Mouse (Mus musculus) intestine, postnatal 0 days (tissue): Measurements from ENCODE around the gene Rtl1. TPM values are rescaled to one million over a fixed set of nuclear protein-coding genes. Genes with fewer than 3 reads are reported as not detected.

ENCODE experiments used
- ATAC-seq: fragments of 200-750 bp; cut with Nextera tagmentation; 2 replicates; pipeline ENCODE4 v1.8.0; 2017; ENCODE audit warnings: mild to moderate bottlenecking, moderate TSS enrichment, moderate library complexity
- H3K27ac ChIP-seq: fragments of 300-500 bp; sonication (generic); 2 replicates; pipeline ENCODE4 v1.5.1; 2014; ENCODE audit warnings: mild to moderate bottlenecking, low read depth, low read length, moderate library complexity
- H3K27me3 ChIP-seq: fragments of 300-500 bp; sonication (generic); replicated peaks from 2 replicates; pipeline ENCODE4 v1.6.1; 2014; ENCODE audit warnings: low read length, mixed read lengths; ENCODE audit not compliant: control insufficient read depth, insufficient read depth
- H3K36me3 ChIP-seq: fragments of 300-500 bp; sonication (generic); 2 replicates; pipeline ENCODE4 v1.6.1; 2014; ENCODE audit warnings: mild to moderate bottlenecking, moderate library complexity; ENCODE audit not compliant: control insufficient read depth, insufficient read depth
- H3K4me1 ChIP-seq: fragments of 300-500 bp; sonication (generic); replicated peaks from 2 replicates; pipeline ENCODE4 v1.6.1; 2014; ENCODE audit warnings: antibody characterized with exemption, low read length, mixed read lengths; ENCODE audit not compliant: control insufficient read depth, insufficient read depth
- H3K4me2 ChIP-seq: fragments of 300-500 bp; sonication (generic); replicated peaks from 2 replicates; pipeline ENCODE4 v1.6.1; 2014; ENCODE audit warnings: low read depth, mild to moderate bottlenecking, moderate library complexity
- H3K4me3 ChIP-seq: fragments of 300-500 bp; sonication (generic); 2 replicates; pipeline ENCODE4 v1.5.1; 2014; ENCODE audit warnings: low read depth, low read length
- H3K9ac ChIP-seq: fragments of 300-500 bp; sonication (generic); 2 replicates; pipeline ENCODE4 v1.6.1; 2014; ENCODE audit warnings: mild to moderate bottlenecking, low read depth, low read length
- H3K9me3 ChIP-seq: fragments of 300-500 bp; sonication (generic); 2 replicates; pipeline ENCODE4 v1.6.1; 2016; ENCODE audit warnings: mixed run types; ENCODE audit not compliant: control insufficient read depth
- CTCF ChIP-seq: sonication (generic); IDR thresholded peaks from 2 replicates; pipeline ENCODE4 v1.5.1; 2016; ENCODE audit warnings: low read depth, mild to moderate bottlenecking, control low read depth, antibody characterized with exemption, moderate library complexity
- WGBS: fragments of 180-500 bp; shearing (Covaris S2); extraction: QIAGEN DNeasy Blood & Tissue Kit; methylation state at CpG from one replicate; pipeline ENCODE4 v1.1.7; 2014; 5-methylcytosine and 5-hydroxymethylcytosine counted together
- polyA plus RNA-seq: library from polyadenylated mRNA; unstranded; fragments of >200 nt; fragmentation: Nextera tagmentation; extraction: Ambion mirVana; gene quantifications from 2 replicates; pipeline ENCODE4 v1.2.1, GENCODE M21; 2015

The Rtl1 gene
- polyA plus RNA-seq, 1 experiment from 2014 or later = 0.08 TPM

DNA sequence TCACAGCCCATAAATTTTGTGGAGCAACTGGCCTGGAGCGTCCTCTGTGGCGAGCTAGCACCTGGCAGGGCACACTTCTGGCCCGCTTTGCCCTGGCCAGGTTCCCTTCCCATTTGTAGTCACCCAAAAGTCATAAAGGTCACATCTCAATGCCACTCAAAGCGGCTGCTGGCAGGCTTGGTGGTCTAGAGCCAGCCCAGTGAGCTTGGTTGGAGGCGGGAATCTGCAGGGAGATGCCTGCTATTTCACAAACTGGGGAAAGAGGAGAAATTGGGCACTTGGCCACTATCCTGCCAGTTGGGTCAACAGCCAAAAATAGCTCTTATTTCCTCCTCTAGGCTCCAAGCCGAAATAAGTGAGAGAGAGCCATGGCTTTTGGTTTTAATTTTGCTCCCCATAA is 4.4 kb downstream of the Rtl1 start:
- Histone ChIP-seq H3K9ac (no peak overlapping the region), H3K27ac (no peak overlapping the region), H3K4me2 (no peak overlapping the region), H3K4me3 (no peak overlapping the region), H3K9me3 (no peaks in the 10 kb centered on the region), H3K4me1 (0 out of 2 replicates have a peak, but pooled peaks cover 3% of the 10 kb centered on the region), H3K36me3 (no peaks in the 10 kb centered on the region), H3K27me3 (no peaks in the 10 kb centered on the region)
- ATAC-seq = no peak
- TF ChIP-seq CTCF = no peak
- 62% methylated on average over 6 of the region's 6 CpGs for whole genome bisulfite sequencing

GRCm38 (mm10) chr12:109594961-109595360 is 5.2 kb downstream of the Rtl1 start:
- Histone ChIP-seq H3K27me3 (no peaks in the 10 kb centered on the region), H3K9ac (no peak overlapping the region), H3K4me1 (0 out of 2 replicates have a peak, but pooled peaks cover 3% of the 10 kb centered on the region), H3K4me2 (no peak overlapping the region), H3K36me3 (no peaks in the 10 kb centered on the region), H3K4me3 (no peak overlapping the region), H3K27ac (no peak overlapping the region), H3K9me3 (no peaks in the 10 kb centered on the region)
- peak; percentile 37 for TF ChIP-seq CTCF
- no peak; the same call in 1 of the 2 replicates for ATAC-seq
- WGBS = 68% methylated on average over 7 of the region's 7 CpGs

DNA sequence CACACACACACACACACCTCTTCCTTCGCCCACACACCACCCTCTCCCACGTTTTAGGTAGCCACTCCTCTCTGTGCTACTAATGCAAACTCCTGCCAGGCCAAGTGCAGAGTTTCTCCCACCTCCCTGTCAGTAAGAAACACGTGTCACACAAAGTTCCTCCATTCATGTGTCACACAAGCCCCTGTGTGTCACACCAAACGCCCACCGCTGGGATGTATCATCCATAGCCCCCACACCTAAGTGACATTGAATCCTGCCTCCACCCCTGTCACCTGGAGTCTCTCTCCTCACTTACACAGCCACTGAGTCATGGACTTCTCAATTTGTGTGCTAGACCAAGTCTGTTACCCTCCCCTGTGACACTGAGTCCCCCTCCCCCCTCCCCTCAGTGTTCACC is 17.9 kb downstream of the Rtl1 start:
- Histone ChIP-seq H3K27me3 (no peaks in the 10 kb centered on the region), H3K9me3 (no peaks in the 10 kb centered on the region), H3K4me3 (no peak overlapping the region), H3K27ac (no peak overlapping the region), H3K4me1 (no peaks in the 10 kb centered on the region), H3K36me3 (0 out of 2 replicates have a peak, but pooled peaks cover 4% of the 10 kb centered on the region), H3K4me2 (no peak overlapping the region), H3K9ac (no peak overlapping the region)
- WGBS = 70% methylated on average over 5 of the region's 5 CpGs
- no peak for ATAC-seq
- TF ChIP-seq CTCF = no peak

DNA sequence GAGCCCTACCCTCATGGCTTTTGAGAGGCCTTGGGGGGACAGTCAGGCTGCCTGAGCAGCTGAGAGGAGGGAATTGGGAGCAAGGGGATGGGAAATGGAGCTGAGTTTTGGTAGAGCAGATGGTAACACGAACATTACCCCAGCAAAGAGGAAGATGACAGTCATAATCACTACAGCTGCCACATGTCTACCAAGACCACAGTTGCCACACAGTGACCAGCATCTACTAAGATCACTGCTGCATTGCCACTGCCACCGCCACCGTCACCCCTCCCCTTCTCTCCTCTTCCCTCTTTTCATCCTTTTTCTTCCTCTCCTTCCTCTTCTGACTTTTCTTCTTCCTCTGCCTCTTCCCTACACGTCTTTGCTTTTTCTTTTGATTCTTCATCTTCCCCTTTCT is 27.9 kb downstream of the Rtl1 start:
- WGBS = 88% methylated on average over 4 of the region's 4 CpGs
- Histone ChIP-seq H3K4me1 (no peaks in the 10 kb centered on the region), H3K4me2 (no peak overlapping the region), H3K9ac (no peak overlapping the region), H3K9me3 (no peaks in the 10 kb centered on the region), H3K27ac (no peak overlapping the region), H3K4me3 (no peak overlapping the region), H3K27me3 (no peaks in the 10 kb centered on the region), H3K36me3 (0 out of 2 replicates have a peak, but pooled peaks cover 4% of the 10 kb centered on the region)
- TF ChIP-seq CTCF = no peak
- no peak for ATAC-seq

GRCm38 (mm10) chr12:109560111-109560695 is 39.9 kb downstream of the Rtl1 start:
- ATAC-seq = no peak
- no peaks in the 10 kb centered on the region for H3K4me1 ChIP-seq
- TF ChIP-seq CTCF = no peak
- H3K27ac ChIP-seq = no peak overlapping the region
- H3K4me3 ChIP-seq = no peak overlapping the region
- WGBS = 91% methylated on average over 10 of the region's 10 CpGs
- no peaks in the 10 kb centered on the region for H3K9me3 ChIP-seq
- peaks cover 3% of the 10 kb centered on the region; the same call in 1 of the 2 replicates for H3K36me3 ChIP-seq
- no peak overlapping the region for H3K4me2 ChIP-seq
- no peak overlapping the region for H3K9ac ChIP-seq
- no peaks in the 10 kb centered on the region for H3K27me3 ChIP-seq

GRCm38 (mm10) chr12:109558891-109559487 is 41.1 kb downstream of the Rtl1 start:
- H3K4me3 ChIP-seq = no peak overlapping the region
- no peaks in the 10 kb centered on the region for H3K27me3 ChIP-seq
- H3K4me1 ChIP-seq = no peaks in the 10 kb centered on the region
- H3K4me2 ChIP-seq = no peak overlapping the region
- H3K9ac ChIP-seq = no peak overlapping the region
- peaks cover 3% of the 10 kb centered on the region; the same call in 1 of the 2 replicates for H3K36me3 ChIP-seq
- H3K27ac ChIP-seq = no peak overlapping the region
- no peak for TF ChIP-seq CTCF
- no peak for ATAC-seq
- H3K9me3 ChIP-seq = no peaks in the 10 kb centered on the region
- 86% methylated on average over 7 of the region's 7 CpGs for WGBS
